Mouse (Mus musculus): ENCODE measurements around the gene A930017K11Rik. TPM values are rescaled to one million over a fixed set of nuclear protein-coding genes. Genes with fewer than 3 reads are reported as not detected.

The A930017K11Rik gene
- total and polyA plus RNA-seq, 3 experiments = not detected

DNA sequence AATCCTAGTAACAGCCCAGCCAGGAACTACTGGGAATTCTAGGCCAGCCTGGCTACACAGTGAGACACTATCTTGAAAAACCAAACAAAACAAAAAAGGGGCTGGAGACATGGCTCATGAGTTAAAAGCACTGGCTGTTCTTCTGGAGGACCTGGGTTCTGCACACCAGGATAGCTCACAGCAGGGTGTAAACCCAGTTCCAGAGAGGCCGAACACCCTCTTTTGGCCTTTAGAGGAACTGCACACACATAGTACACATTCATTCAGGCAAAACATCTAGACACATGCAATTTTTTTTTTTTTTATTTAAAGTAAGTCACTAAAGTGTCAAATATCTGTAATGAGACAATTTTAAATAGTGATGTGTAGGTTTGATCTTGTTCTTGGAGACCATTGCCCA is 52.2 kb downstream of the A930017K11Rik start:
- no peaks in the 10 kb centered on the region for H3K27me3 ChIP-seq (ENCODE audit: control insufficient read depth in 1 of 2, insufficient read depth in 2 of 2, low read length in 2 of 2)
- H3K9me3 ChIP-seq (replicated peaks; ENCODE audit: insufficient read depth, low read length) = no peaks in the 10 kb centered on the region
- no peak overlapping the region for H3K27ac ChIP-seq (ENCODE audit: control insufficient read depth, low read depth, low read length)

More for the DNA sequence above, 52.2 kb downstream of the A930017K11Rik start:
- no peak for DNase-seq (ENCODE audit: low read depth, low spot score)
- Histone ChIP-seq H3K9ac (ENCODE audit: control insufficient read depth, low read depth, low read length, poor library complexity, severe bottlenecking) (no peak overlapping the region), H3K4me3 (ENCODE audit: control insufficient read depth in 1 of 2, insufficient read depth in 1 of 2, low read depth in 2 of 2, low read length in 2 of 2) (no peak overlapping the region), H3K79me2 (ENCODE audit: control insufficient read depth, insufficient read depth, low read length, poor library complexity) (no peaks in the 10 kb centered on the region), H3K4me1 (ENCODE audit: control insufficient read depth in 1 of 2, insufficient read depth in 2 of 2, low read length in 2 of 2) (no peaks in the 10 kb centered on the region), H3K36me3 (ENCODE audit: control insufficient read depth in 1 of 2, insufficient read depth in 2 of 2, low read length in 2 of 2) (peaks cover 0 to 2% of the 10 kb centered on the region in 2 experiments; a peak in 1 of 4 replicates)
- TF ChIP-seq RCOR1 (IDR thresholded peaks at IDR 0.05; ENCODE audit: low read depth, low read length) (no peak), ZMIZ1 (IDR thresholded peaks at IDR 0.05; ENCODE audit: low read depth, low read length) (no peak), CHD2 (IDR thresholded peaks at IDR 0.05; ENCODE audit: low read length) (no peak)

Other genes with a start within 250 kb of the A930017K11Rik start
Only the 30 nearest of the 33 such genes appear.
- gene Rpusd1, start 224.9 kb downstream of the A930017K11Rik start, total RNA-seq (2012; rRNA removed) = 7.3 and 8.2 TPM in 2 replicates
- 10 to 100 TPM in 1 of 2 experiments, not detected in 1; 23.9 TPM for gene Rpusd1, start 224.9 kb downstream of the A930017K11Rik start, polyA plus RNA-seq (2012; ENCODE audit: insufficient read depth in 1 of 2, insufficient read length in 2 of 2, low read depth in 1 of 2, low replicate concordance in 2 of 2, missing spikeins in 1 of 2)
- gene Mslnl, start 216.5 kb downstream of the A930017K11Rik start, total RNA-seq (2012; rRNA removed) = 0.08 TPM in 1 of 2 replicates, not detected in the other
- under 1 TPM in 1 of 2 experiments, not detected in 1; 0.08 TPM for gene Mslnl, start 216.5 kb downstream of the A930017K11Rik start, polyA plus RNA-seq (2012; ENCODE audit: insufficient read depth in 1 of 2, insufficient read length in 2 of 2, low read depth in 1 of 2, low replicate concordance in 2 of 2, missing spikeins in 1 of 2)
- not detected in 2 replicates for gene Msln, start 198.2 kb downstream of the A930017K11Rik start, total RNA-seq (2012; rRNA removed)
- not detected for gene Msln, start 198.2 kb downstream of the A930017K11Rik start, polyA plus RNA-seq (2012; ENCODE audit: insufficient read depth in 1 of 2, insufficient read length in 2 of 2, low read depth in 1 of 2, low replicate concordance in 2 of 2, missing spikeins in 1 of 2)
- 26.9 and 34.3 TPM in 2 replicates for gene Narfl, start 178.8 kb downstream of the A930017K11Rik start, total RNA-seq (2012; rRNA removed)
- gene Narfl, start 178.8 kb downstream of the A930017K11Rik start, polyA plus RNA-seq (2012; ENCODE audit: insufficient read depth in 1 of 2, insufficient read length in 2 of 2, low read depth in 1 of 2, low replicate concordance in 2 of 2, missing spikeins in 1 of 2) = 10 to 100 TPM in 1 of 2 experiments, not detected in 1; 30.6 TPM
- 10.7 and 12.6 TPM in 2 replicates for gene Haghl, start 166.9 kb downstream of the A930017K11Rik start, total RNA-seq (2012; rRNA removed)
- gene Haghl, start 166.9 kb downstream of the A930017K11Rik start, polyA plus RNA-seq (2012; ENCODE audit: insufficient read depth in 1 of 2, insufficient read length in 2 of 2, low read depth in 1 of 2, low replicate concordance in 2 of 2, missing spikeins in 1 of 2) = 10 to 100 TPM in 1 of 2 experiments, not detected in 1; 13.2 TPM
- gene Ccdc78, start 166.0 kb downstream of the A930017K11Rik start, total RNA-seq (2012; rRNA removed) = 0.08 TPM in 1 of 2 replicates, not detected in the other
- gene Ccdc78, start 166.0 kb downstream of the A930017K11Rik start, polyA plus RNA-seq (2012; ENCODE audit: insufficient read depth in 1 of 2, insufficient read length in 2 of 2, low read depth in 1 of 2, low replicate concordance in 2 of 2, missing spikeins in 1 of 2) = under 1 TPM in 1 of 2 experiments, not detected in 1; 0.85 TPM
- gene Fam173a, start 159.7 kb downstream of the A930017K11Rik start, total RNA-seq (2012; rRNA removed) = 35.3 and 39.0 TPM in 2 replicates
- gene Fam173a, start 159.7 kb downstream of the A930017K11Rik start, polyA plus RNA-seq (2012; ENCODE audit: insufficient read depth in 1 of 2, insufficient read length in 2 of 2, low read depth in 1 of 2, low replicate concordance in 2 of 2, missing spikeins in 1 of 2) = 10 to 100 TPM in 1 of 2 experiments, not detected in 1; 36.6 TPM
- gene AC134908.4, start 156.9 kb downstream of the A930017K11Rik start, total RNA-seq (2012; rRNA removed) = 0.92 TPM in 1 of 2 replicates, not detected in the other
- gene AC134908.4, start 156.9 kb downstream of the A930017K11Rik start, polyA plus RNA-seq (2012; ENCODE audit: insufficient read depth in 1 of 2, insufficient read length in 2 of 2, low read depth in 1 of 2, low replicate concordance in 2 of 2, missing spikeins in 1 of 2) = not detected
- 95.7 and 104 TPM in 2 replicates for gene Metrn, start 155.4 kb downstream of the A930017K11Rik start, total RNA-seq (2012; rRNA removed)
- gene Metrn, start 155.4 kb downstream of the A930017K11Rik start, polyA plus RNA-seq (2012; ENCODE audit: insufficient read depth in 1 of 2, insufficient read length in 2 of 2, low read depth in 1 of 2, low replicate concordance in 2 of 2, missing spikeins in 1 of 2) = 100 to 1,000 TPM in 1 of 2 experiments, not detected in 1; 116 TPM
- not detected in 2 replicates for gene Fbxl16, start 143.5 kb downstream of the A930017K11Rik start, total RNA-seq (2012; rRNA removed)
- gene Fbxl16, start 143.5 kb downstream of the A930017K11Rik start, polyA plus RNA-seq (2012; ENCODE audit: insufficient read depth in 1 of 2, insufficient read length in 2 of 2, low read depth in 1 of 2, low replicate concordance in 2 of 2, missing spikeins in 1 of 2) = under 1 TPM in 1 of 2 experiments, not detected in 1; 0.11 TPM
- gene Wdr24, start 128.9 kb downstream of the A930017K11Rik start, total RNA-seq (2012; rRNA removed) = 29.4 and 38.8 TPM in 2 replicates
- gene Wdr24, start 128.9 kb downstream of the A930017K11Rik start, polyA plus RNA-seq (2012; ENCODE audit: insufficient read depth in 1 of 2, insufficient read length in 2 of 2, low read depth in 1 of 2, low replicate concordance in 2 of 2, missing spikeins in 1 of 2) = 10 to 100 TPM in 1 of 2 experiments, not detected in 1; 35.0 TPM
- gene Jmjd8, start 123.7 kb downstream of the A930017K11Rik start, total RNA-seq (2012; rRNA removed) = 12.9 and 13.1 TPM in 2 replicates
- gene Jmjd8, start 123.7 kb downstream of the A930017K11Rik start, polyA plus RNA-seq (2012; ENCODE audit: insufficient read depth in 1 of 2, insufficient read length in 2 of 2, low read depth in 1 of 2, low replicate concordance in 2 of 2, missing spikeins in 1 of 2) = 10 to 100 TPM in 1 of 2 experiments, not detected in 1; 23.9 TPM
- gene Stub1, start 119.2 kb downstream of the A930017K11Rik start, total RNA-seq (2012; rRNA removed) = 74.0 and 75.0 TPM in 2 replicates
- gene Stub1, start 119.2 kb downstream of the A930017K11Rik start, polyA plus RNA-seq (2012; ENCODE audit: insufficient read depth in 1 of 2, insufficient read length in 2 of 2, low read depth in 1 of 2, low replicate concordance in 2 of 2, missing spikeins in 1 of 2) = 10 to 100 TPM in 1 of 2 experiments, not detected in 1; 99.7 TPM
- gene Rhbdl1, start 115.3 kb downstream of the A930017K11Rik start, total RNA-seq (2012; rRNA removed) = 1.4 TPM in 2 replicates
- gene Rhbdl1, start 115.3 kb downstream of the A930017K11Rik start, polyA plus RNA-seq (2012; ENCODE audit: insufficient read depth in 1 of 2, insufficient read length in 2 of 2, low read depth in 1 of 2, low replicate concordance in 2 of 2, missing spikeins in 1 of 2) = 1 to 10 TPM in 1 of 2 experiments, not detected in 1; 4.0 TPM
- gene Gm20683, start 110.8 kb downstream of the A930017K11Rik start, total RNA-seq (2012; rRNA removed) = 2.8 and 4.9 TPM in 2 replicates
- gene Gm20683, start 110.8 kb downstream of the A930017K11Rik start, polyA plus RNA-seq (2012; ENCODE audit: insufficient read depth in 1 of 2, insufficient read length in 2 of 2, low read depth in 1 of 2, low replicate concordance in 2 of 2, missing spikeins in 1 of 2) = 1 to 10 TPM in 1 of 2 experiments, not detected in 1; 6.8 TPM
- gene Rhot2, start 107.7 kb downstream of the A930017K11Rik start, total RNA-seq (2012; rRNA removed) = 24.9 and 29.1 TPM in 2 replicates
- 10 to 100 TPM in 1 of 2 experiments, not detected in 1; 54.5 TPM for gene Rhot2, start 107.7 kb downstream of the A930017K11Rik start, polyA plus RNA-seq (2012; ENCODE audit: insufficient read depth in 1 of 2, insufficient read length in 2 of 2, low read depth in 1 of 2, low replicate concordance in 2 of 2, missing spikeins in 1 of 2)
- 22.5 and 23.7 TPM in 2 replicates for gene Wdr90, start 91.1 kb downstream of the A930017K11Rik start, total RNA-seq (2012; rRNA removed)
- 10 to 100 TPM in 1 of 2 experiments, not detected in 1; 44.5 TPM for gene Wdr90, start 91.1 kb downstream of the A930017K11Rik start, polyA plus RNA-seq (2012; ENCODE audit: insufficient read depth in 1 of 2, insufficient read length in 2 of 2, low read depth in 1 of 2, low replicate concordance in 2 of 2, missing spikeins in 1 of 2)
- gene Mcrip2, start 83.8 kb downstream of the A930017K11Rik start, total RNA-seq (2012; rRNA removed) = 73.9 and 88.9 TPM in 2 replicates
- gene Mcrip2, start 83.8 kb downstream of the A930017K11Rik start, polyA plus RNA-seq (2012; ENCODE audit: insufficient read depth in 1 of 2, insufficient read length in 2 of 2, low read depth in 1 of 2, low replicate concordance in 2 of 2, missing spikeins in 1 of 2) = 100 to 1,000 TPM; 107 to 281 TPM
- 31.7 and 33.6 TPM in 2 replicates for gene Mettl26, start 77.5 kb downstream of the A930017K11Rik start, total RNA-seq (2012; rRNA removed)
- 10 to 100 TPM in 1 of 2 experiments, not detected in 1; 50.6 TPM for gene Mettl26, start 77.5 kb downstream of the A930017K11Rik start, polyA plus RNA-seq (2012; ENCODE audit: insufficient read depth in 1 of 2, insufficient read length in 2 of 2, low read depth in 1 of 2, low replicate concordance in 2 of 2, missing spikeins in 1 of 2)
- gene Wfikkn1, start 71.7 kb downstream of the A930017K11Rik start, total RNA-seq (2012; rRNA removed) = 0.13 and 0.19 TPM in 2 replicates
- gene Wfikkn1, start 71.7 kb downstream of the A930017K11Rik start, polyA plus RNA-seq (2012; ENCODE audit: insufficient read depth in 1 of 2, insufficient read length in 2 of 2, low read depth in 1 of 2, low replicate concordance in 2 of 2, missing spikeins in 1 of 2) = under 1 TPM in 1 of 2 experiments, not detected in 1; 0.53 TPM
- gene Rab40c, start 32.8 kb downstream of the A930017K11Rik start, total RNA-seq (2012; rRNA removed) = 3.7 and 4.8 TPM in 2 replicates
- gene Rab40c, start 32.8 kb downstream of the A930017K11Rik start, polyA plus RNA-seq (2012; ENCODE audit: insufficient read depth in 1 of 2, insufficient read length in 2 of 2, low read depth in 1 of 2, low replicate concordance in 2 of 2, missing spikeins in 1 of 2) = 10 to 100 TPM in 1 of 2 experiments, not detected in 1; 23.2 TPM
- 50.7 and 67.8 TPM in 2 replicates for gene Pigq, start 7.6 kb downstream of the A930017K11Rik start, total RNA-seq (2012; rRNA removed)
- 100 to 1,000 TPM; 193 to 825 TPM for gene Pigq, start 7.6 kb downstream of the A930017K11Rik start, polyA plus RNA-seq (2012; ENCODE audit: insufficient read depth in 1 of 2, insufficient read length in 2 of 2, low read depth in 1 of 2, low replicate concordance in 2 of 2, missing spikeins in 1 of 2)
- gene Nhlrc4, start 7.6 kb downstream of the A930017K11Rik start, total RNA-seq (2012; rRNA removed) = 0.16 and 0.23 TPM in 2 replicates
- under 1 TPM in 1 of 2 experiments, not detected in 1; 0.19 TPM for gene Nhlrc4, start 7.6 kb downstream of the A930017K11Rik start, polyA plus RNA-seq (2012; ENCODE audit: insufficient read depth in 1 of 2, insufficient read length in 2 of 2, low read depth in 1 of 2, low replicate concordance in 2 of 2, missing spikeins in 1 of 2)
- 5.6 and 6.2 TPM in 2 replicates for gene Capn15, start 33.2 kb upstream of the A930017K11Rik start, total RNA-seq (2012; rRNA removed)
- 10 to 100 TPM in 1 of 2 experiments, not detected in 1; 16.2 TPM for gene Capn15, start 33.2 kb upstream of the A930017K11Rik start, polyA plus RNA-seq (2012; ENCODE audit: insufficient read depth in 1 of 2, insufficient read length in 2 of 2, low read depth in 1 of 2, low replicate concordance in 2 of 2, missing spikeins in 1 of 2)
- gene Rab11fip3, start 117.0 kb upstream of the A930017K11Rik start, total RNA-seq (2012; rRNA removed) = 3.1 and 3.2 TPM in 2 replicates
- 10 to 100 TPM in 1 of 2 experiments, not detected in 1; 18.9 TPM for gene Rab11fip3, start 117.0 kb upstream of the A930017K11Rik start, polyA plus RNA-seq (2012; ENCODE audit: insufficient read depth in 1 of 2, insufficient read length in 2 of 2, low read depth in 1 of 2, low replicate concordance in 2 of 2, missing spikeins in 1 of 2)
- gene Decr2, start 137.8 kb upstream of the A930017K11Rik start, total RNA-seq (2012; rRNA removed) = 6.5 TPM in 2 replicates
- 10 to 100 TPM in 1 of 2 experiments, not detected in 1; 11.3 TPM for gene Decr2, start 137.8 kb upstream of the A930017K11Rik start, polyA plus RNA-seq (2012; ENCODE audit: insufficient read depth in 1 of 2, insufficient read length in 2 of 2, low read depth in 1 of 2, low replicate concordance in 2 of 2, missing spikeins in 1 of 2)
- gene Nme4, start 143.0 kb upstream of the A930017K11Rik start, total RNA-seq (2012; rRNA removed) = 89.1 and 115 TPM in 2 replicates
- 100 to 1,000 TPM; 125 to 430 TPM for gene Nme4, start 143.0 kb upstream of the A930017K11Rik start, polyA plus RNA-seq (2012; ENCODE audit: insufficient read depth in 1 of 2, insufficient read length in 2 of 2, low read depth in 1 of 2, low replicate concordance in 2 of 2, missing spikeins in 1 of 2)
- gene Tmem8, start 160.7 kb upstream of the A930017K11Rik start, total RNA-seq (2012; rRNA removed) = 4.4 and 4.7 TPM in 2 replicates
- 10 to 100 TPM in 1 of 2 experiments, not detected in 1; 16.7 TPM for gene Tmem8, start 160.7 kb upstream of the A930017K11Rik start, polyA plus RNA-seq (2012; ENCODE audit: insufficient read depth in 1 of 2, insufficient read length in 2 of 2, low read depth in 1 of 2, low replicate concordance in 2 of 2, missing spikeins in 1 of 2)
- 164 and 165 TPM in 2 replicates for gene Mrpl28, start 170.9 kb upstream of the A930017K11Rik start, total RNA-seq (2012; rRNA removed)
- gene Mrpl28, start 170.9 kb upstream of the A930017K11Rik start, polyA plus RNA-seq (2012; ENCODE audit: insufficient read depth in 1 of 2, insufficient read length in 2 of 2, low read depth in 1 of 2, low replicate concordance in 2 of 2, missing spikeins in 1 of 2) = 100 to 1,000 TPM; 148 to 174 TPM
- 32.1 and 33.5 TPM in 2 replicates for gene Axin1, start 186.1 kb upstream of the A930017K11Rik start, total RNA-seq (2012; rRNA removed)
- 10 to 100 TPM in 1 of 2 experiments, not detected in 1; 54.2 TPM for gene Axin1, start 186.1 kb upstream of the A930017K11Rik start, polyA plus RNA-seq (2012; ENCODE audit: insufficient read depth in 1 of 2, insufficient read length in 2 of 2, low read depth in 1 of 2, low replicate concordance in 2 of 2, missing spikeins in 1 of 2)

Measured in MEL (cell line).